8 mouse cellular contexts compared by ENCODE assay signal in the genomic region with DNA sequence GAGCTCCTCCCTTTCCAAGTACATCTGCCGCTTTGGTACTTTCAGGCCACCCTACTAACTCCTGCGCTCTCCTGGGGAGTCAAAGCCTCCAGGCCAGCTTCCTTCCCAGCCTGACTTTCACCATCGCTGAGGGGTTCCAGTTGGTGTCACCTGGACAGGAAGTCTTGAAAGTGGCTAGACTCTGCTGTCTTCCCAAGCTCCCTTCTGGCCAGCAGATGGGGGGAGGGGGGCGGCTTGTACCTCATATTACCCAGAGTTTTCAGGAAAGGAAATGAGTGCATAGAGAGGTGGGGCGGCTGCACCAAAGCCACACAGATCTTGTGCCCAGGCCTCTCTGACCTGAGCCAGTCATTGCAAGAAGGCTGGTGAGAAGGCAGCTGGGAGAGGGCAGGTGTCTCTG. TPM values are rescaled to one million over a fixed set of nuclear protein-coding genes. Genes with fewer than 3 reads are reported as not detected.
DNase-seq lines count a peak whose midpoint lies in the region; ATAC-seq lines count a peak whose summit lies in the region.

No protein-coding gene starts in this region.

- peak overlapping the region; percentile 71 for H3K4me2 ChIP-seq in heart, embryonic 16.5 days (ENCODE audit: low read depth, low read length)
- peak overlapping the region; percentile 84 for H3K4me2 ChIP-seq in hindbrain, embryonic 14.5 days (replicated peaks)
- H3K4me2 ChIP-seq in midbrain, embryonic 11.5 days = peak overlapping the region; percentile 32

- peaks cover 25% of the 10 kb centered on the region for H3K27me3 ChIP-seq in heart, embryonic 16.5 days (ENCODE audit: control insufficient read depth, insufficient read depth, low read length)
- H3K27me3 ChIP-seq in embryonic facial prominence, embryonic 10.5 days (replicated peaks; ENCODE audit: low read depth, poor library complexity, severe bottlenecking) = peaks cover 98% of the 10 kb centered on the region
- no peaks in the 10 kb centered on the region; the same call in 1 of the 2 replicates for H3K27me3 ChIP-seq in hindbrain, embryonic 14.5 days (ENCODE audit: control insufficient read depth, insufficient read depth, low read length)
- peaks cover 46% of the 10 kb centered on the region for H3K27me3 ChIP-seq in midbrain, embryonic 11.5 days (ENCODE audit: control insufficient read depth, insufficient read depth, low read length)

- peaks cover 22% of the 10 kb centered on the region for H3K4me1 ChIP-seq in heart, embryonic 16.5 days (ENCODE audit: control insufficient read depth, insufficient read depth, low read length)
- H3K4me1 ChIP-seq in embryonic facial prominence, embryonic 10.5 days = peaks cover 46% of the 10 kb centered on the region
- peaks cover 21% of the 10 kb centered on the region; the same call in 1 of the 2 replicates for H3K4me1 ChIP-seq in hindbrain, embryonic 14.5 days (replicated peaks; ENCODE audit: control insufficient read depth, insufficient read depth, low read length)
- peaks cover 29% of the 10 kb centered on the region for H3K4me1 ChIP-seq in midbrain, embryonic 11.5 days (ENCODE audit: control insufficient read depth, insufficient read depth, low read length)

- peak overlapping the region; percentile 31; the same call in 1 of the 2 replicates for H3K4me3 ChIP-seq in heart, embryonic 16.5 days (ENCODE audit: low read length)
- peak overlapping the region; percentile 74 for H3K4me3 ChIP-seq in embryonic facial prominence, embryonic 10.5 days
- peak overlapping the region; percentile 54 for H3K4me3 ChIP-seq in hindbrain, embryonic 14.5 days (replicated peaks; ENCODE audit: low read length)
- 0 out of 2 replicates have a peak overlapping the region, but pooled peaks have one; percentile 9 for H3K4me3 ChIP-seq in midbrain, embryonic 11.5 days (ENCODE audit: low read depth, low read length)

- H3K9ac ChIP-seq in heart, embryonic 16.5 days (ENCODE audit: low read length) = peak overlapping the region; percentile 28
- peak overlapping the region; percentile 70 for H3K9ac ChIP-seq in hindbrain, embryonic 14.5 days
- peak overlapping the region; percentile 36 for H3K9ac ChIP-seq in midbrain, embryonic 11.5 days (ENCODE audit: low read length)

- DNase-seq in heart, adult 8-10 months (ENCODE audit: low spot score) = no peak
- peak; percentile 55 for DNase-seq in embryonic facial prominence, embryonic 10.5 days (ENCODE audit: low spot score)
- DNase-seq in hindbrain, embryonic 14.5 days (ENCODE audit: low spot score) = no peak
- no peak for DNase-seq in midbrain, embryonic 11.5 days (ENCODE audit: low spot score, missing footprints)
- no peak for DNase-seq in ovary, adult 18-20 months (ENCODE audit: low spot score)
- no peak for DNase-seq in right cerebral cortex, postnatal 25 days

- H3K36me3 ChIP-seq in heart, embryonic 16.5 days (ENCODE audit: control insufficient read depth, insufficient read depth) = no peaks in the 10 kb centered on the region
- H3K36me3 ChIP-seq in embryonic facial prominence, embryonic 10.5 days (replicated peaks) = peaks cover 8% of the 10 kb centered on the region
- H3K36me3 ChIP-seq in hindbrain, embryonic 14.5 days (replicated peaks; ENCODE audit: control insufficient read depth, insufficient read depth) = peaks cover 8% of the 10 kb centered on the region
- H3K36me3 ChIP-seq in midbrain, embryonic 11.5 days (ENCODE audit: control insufficient read depth, insufficient read depth, low read length) = no peaks in the 10 kb centered on the region

- 28% methylated on average over 5 of the region's 5 CpGs for WGBS in heart, embryonic 16.5 days
- WGBS in embryonic facial prominence, embryonic 10.5 days = 8% methylated on average over 5 of the region's 5 CpGs
- 14% methylated on average over 5 of the region's 5 CpGs for WGBS in hindbrain, embryonic 14.5 days
- 8% methylated on average over 5 of the region's 5 CpGs for WGBS in midbrain, embryonic 11.5 days

- H3K27ac ChIP-seq in heart, embryonic 16.5 days (ENCODE audit: low read length) = no peak overlapping the region
- peak overlapping the region; percentile 66 for H3K27ac ChIP-seq in embryonic facial prominence, embryonic 10.5 days (replicated peaks)
- H3K27ac ChIP-seq in hindbrain, embryonic 14.5 days = no peak overlapping the region
- no peak overlapping the region for H3K27ac ChIP-seq in midbrain, embryonic 11.5 days (ENCODE audit: low read depth, low read length)

- H3K9me3 ChIP-seq in heart, embryonic 16.5 days (replicated peaks; ENCODE audit: control insufficient read depth, low read length) = no peaks in the 10 kb centered on the region
- H3K9me3 ChIP-seq in embryonic facial prominence, embryonic 10.5 days = no peaks in the 10 kb centered on the region
- H3K9me3 ChIP-seq in hindbrain, embryonic 14.5 days (ENCODE audit: control insufficient read depth, low read length) = no peaks in the 10 kb centered on the region
- H3K9me3 ChIP-seq in midbrain, embryonic 11.5 days (ENCODE audit: control insufficient read depth, low read length) = no peaks in the 10 kb centered on the region

- ATAC-seq in heart, embryonic 16.5 days (replicated peaks; ENCODE audit: extremely low read depth, insufficient read depth, low FRiP score) = no peak
- ATAC-seq in hindbrain, embryonic 14.5 days (ENCODE audit: low FRiP score) = no peak
- no peak for ATAC-seq in midbrain, embryonic 11.5 days (ENCODE audit: low FRiP score)
- no peak for ATAC-seq in monocyte, adult 5-6 weeks (replicated peaks; ENCODE audit: insufficient number of reproducible peaks, low FRiP score, low TSS enrichment, poor library complexity, severe bottlenecking)

RNA-seq across cellular contexts. Expression of a gene that starts 2.0 kb away (rescaled TPM):
- 0.68 and 0.99 TPM in 2 replicates for polyA plus RNA-seq in heart, embryonic 16.5 days (2015; fragmentation: Nextera tagmentation; extraction: Ambion mirVana)
- under 1 TPM in 3 of 4 experiments, not detected in 1; 0.11 to 0.22 (median 0.14) TPM for total RNA-seq in heart, adult 8-10 months (2022)
- polyA plus RNA-seq in embryonic facial prominence, embryonic 10.5 days (2016; fragmentation: Nextera tagmentation; extraction: Ambion mirVana) = 0.59 and 0.62 TPM in 2 replicates
- 2.7 and 3.2 TPM in 2 replicates for polyA plus RNA-seq in hindbrain, embryonic 14.5 days (2014; fragmentation: Nextera tagmentation; extraction: Ambion mirVana)
- 0.44 and 0.48 TPM in 2 replicates for polyA plus RNA-seq in midbrain, embryonic 11.5 days (2014; fragmentation: Nextera tagmentation; extraction: Ambion mirVana)
- total RNA-seq in monocyte, adult 5-6 weeks (2017) = 0.57 to 0.85 TPM in 2 of 3 replicates, not detected in the other

RNA-seq across cellular contexts. Expression of a gene that starts 2.0 kb away (rescaled TPM):
- 0.15 and 0.26 TPM in 2 replicates for polyA plus RNA-seq in heart, embryonic 16.5 days (2015; fragmentation: Nextera tagmentation; extraction: Ambion mirVana)
- total RNA-seq in heart, adult 8-10 months (2022) = under 1 TPM in 1 of 4 experiments, not detected in 3; 0.50 TPM
- polyA plus RNA-seq in embryonic facial prominence, embryonic 10.5 days (2016; fragmentation: Nextera tagmentation; extraction: Ambion mirVana) = 1.6 and 2.4 TPM in 2 replicates
- polyA plus RNA-seq in hindbrain, embryonic 14.5 days (2014; fragmentation: Nextera tagmentation; extraction: Ambion mirVana) = 12.0 and 13.1 TPM in 2 replicates
- polyA plus RNA-seq in midbrain, embryonic 11.5 days (2014; fragmentation: Nextera tagmentation; extraction: Ambion mirVana) = 0.94 TPM in 2 replicates
- not detected in 3 replicates for total RNA-seq in monocyte, adult 5-6 weeks (2017)

RNA-seq across cellular contexts. Expression of a gene that starts 36.1 kb away (rescaled TPM):
- 98.6 and 105 TPM in 2 replicates for polyA plus RNA-seq in heart, embryonic 16.5 days (2015; fragmentation: Nextera tagmentation; extraction: Ambion mirVana)
- 10 to 100 TPM; 81.4 to 89.4 (median 84.4) TPM for total RNA-seq in heart, adult 8-10 months (2022)
- polyA plus RNA-seq in embryonic facial prominence, embryonic 10.5 days (2016; fragmentation: Nextera tagmentation; extraction: Ambion mirVana) = 160 and 177 TPM in 2 replicates
- polyA plus RNA-seq in hindbrain, embryonic 14.5 days (2014; fragmentation: Nextera tagmentation; extraction: Ambion mirVana) = 195 and 200 TPM in 2 replicates
- polyA plus RNA-seq in midbrain, embryonic 11.5 days (2014; fragmentation: Nextera tagmentation; extraction: Ambion mirVana) = 182 and 198 TPM in 2 replicates
- total RNA-seq in monocyte, adult 5-6 weeks (2017) = 97.8 to 145 TPM (median 119 TPM) in 3 replicates

RNA-seq across cellular contexts. Expression of a gene that starts 52.3 kb away (rescaled TPM):
- polyA plus RNA-seq in heart, embryonic 16.5 days (2015; fragmentation: Nextera tagmentation; extraction: Ambion mirVana) = 247 and 263 TPM in 2 replicates
- 10 to 100 TPM; 63.3 to 65.5 (median 64.3) TPM for total RNA-seq in heart, adult 8-10 months (2022)
- polyA plus RNA-seq in embryonic facial prominence, embryonic 10.5 days (2016; fragmentation: Nextera tagmentation; extraction: Ambion mirVana) = 273 and 284 TPM in 2 replicates
- polyA plus RNA-seq in hindbrain, embryonic 14.5 days (2014; fragmentation: Nextera tagmentation; extraction: Ambion mirVana) = 197 and 208 TPM in 2 replicates
- polyA plus RNA-seq in midbrain, embryonic 11.5 days (2014; fragmentation: Nextera tagmentation; extraction: Ambion mirVana) = 209 and 219 TPM in 2 replicates
- 51.8 to 63.8 TPM (median 53.8 TPM) in 3 replicates for total RNA-seq in monocyte, adult 5-6 weeks (2017)

Comparison
In these comparisons a context has a peak if more than half of its experiments do, and no peak if none do; other contexts are left out.
1. H3K4me2 ChIP-seq: peak in every context shown above with its lines; median percentile 84 in hindbrain, embryonic 14.5 days; 71 in heart, embryonic 16.5 days; 32 in midbrain, embryonic 11.5 days.
2. H3K4me3 ChIP-seq: peak in every context shown above with its lines; median percentile 74 in embryonic facial prominence, embryonic 10.5 days; 54 in hindbrain, embryonic 14.5 days; 31 in heart, embryonic 16.5 days; 9 in midbrain, embryonic 11.5 days.